Mouse (Mus musculus) kidney, embryonic 15.5 days (tissue): ENCODE results near the gene Raver1. TPM values are rescaled to one million over a fixed set of nuclear protein-coding genes. Genes with fewer than 3 reads are reported as not detected.

Experiments
- ATAC-seq: fragments of 200-750 bp; cut with Nextera tagmentation; replicated peaks from 2 replicates; pipeline ENCODE4 v1.8.0; 2017; ENCODE audit warnings: moderate TSS enrichment; ENCODE audit not compliant: low FRiP score
- H3K27ac ChIP-seq: fragments of 300-500 bp; sonication (generic); 2 replicates; pipeline ENCODE4 v1.5.1; 2015; ENCODE audit warnings: mild to moderate bottlenecking, inconsistent platforms
- H3K27me3 ChIP-seq: fragments of 300-500 bp; sonication (generic); 2 replicates; pipeline ENCODE4 v1.6.1; 2015; ENCODE audit warnings: inconsistent platforms
- H3K36me3 ChIP-seq: fragments of 300-500 bp; sonication (generic); 2 replicates; pipeline ENCODE4 v1.6.1; 2015; ENCODE audit warnings: inconsistent platforms
- H3K4me1 ChIP-seq: fragments of 300-500 bp; sonication (generic); 2 replicates; pipeline ENCODE4 v1.6.1; 2015; ENCODE audit warnings: inconsistent platforms
- H3K4me2 ChIP-seq: fragments of 300-500 bp; sonication (generic); 2 replicates; pipeline ENCODE4 v1.6.1; 2015; ENCODE audit warnings: moderate library complexity, mild to moderate bottlenecking, inconsistent platforms
- H3K4me3 ChIP-seq: fragments of 300-500 bp; sonication (generic); replicated peaks from 2 replicates; pipeline ENCODE4 v1.5.1; 2015; ENCODE audit warnings: mild to moderate bottlenecking, inconsistent platforms
- H3K9ac ChIP-seq: fragments of 300-500 bp; sonication (generic); 2 replicates; pipeline ENCODE4 v1.6.1; 2015; ENCODE audit warnings: mild to moderate bottlenecking, inconsistent platforms
- H3K9me3 ChIP-seq: fragments of 300-500 bp; sonication (generic); replicated peaks from 2 replicates; pipeline ENCODE4 v1.6.1; 2016; ENCODE audit warnings: inconsistent platforms
- WGBS: fragments of 180-500 bp; shearing (Covaris S2); methylation state at CpG from one replicate; pipeline ENCODE4 v1.1.7; 2015; ENCODE audit warnings: mixed read lengths; 5-methylcytosine and 5-hydroxymethylcytosine counted together
- polyA plus RNA-seq: library from polyadenylated mRNA; unstranded; fragments of >200 nt; fragmentation: Nextera tagmentation; extraction: Ambion mirVana; gene quantifications from 2 replicates; pipeline ENCODE4 v1.2.1, GENCODE M21; 2015

Gene Raver1
- polyA plus RNA-seq, 1 experiment from 2014 or later, result 76.3 TPM

DNA sequence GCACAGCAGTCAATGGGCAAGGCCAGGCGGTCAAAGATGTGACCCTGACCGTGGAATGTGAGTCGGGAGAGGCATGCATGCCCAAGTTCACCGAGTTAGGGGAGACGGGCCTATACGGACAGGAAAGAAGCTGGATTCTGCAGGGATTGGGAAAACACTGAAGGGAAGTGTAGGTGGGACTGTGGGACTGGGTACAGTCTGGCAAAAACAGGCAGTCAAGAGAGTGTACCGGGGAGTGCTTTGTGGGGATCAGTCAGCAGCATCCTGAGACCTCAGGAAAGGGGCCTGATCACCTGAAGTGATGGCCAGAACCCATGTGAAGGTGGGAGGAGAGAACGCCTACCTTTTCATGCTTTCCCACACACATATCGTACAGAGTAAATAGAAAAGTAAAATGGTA, 56.2 kb downstream of the Raver1 start:
- Histone ChIP-seq H3K27me3 (peaks cover 89% of the 10 kb centered on the region), H3K4me2 (no peak overlapping the region), H3K9ac (no peak overlapping the region), H3K4me1 (peaks cover 78% of the 10 kb centered on the region), H3K27ac (no peak overlapping the region), H3K4me3 (no peak overlapping the region), H3K9me3 (no peaks in the 10 kb centered on the region), H3K36me3 (no peaks in the 10 kb centered on the region)
- 23% methylated on average over 9 of the region's 9 CpGs for WGBS
- ATAC-seq, result no peak

DNA sequence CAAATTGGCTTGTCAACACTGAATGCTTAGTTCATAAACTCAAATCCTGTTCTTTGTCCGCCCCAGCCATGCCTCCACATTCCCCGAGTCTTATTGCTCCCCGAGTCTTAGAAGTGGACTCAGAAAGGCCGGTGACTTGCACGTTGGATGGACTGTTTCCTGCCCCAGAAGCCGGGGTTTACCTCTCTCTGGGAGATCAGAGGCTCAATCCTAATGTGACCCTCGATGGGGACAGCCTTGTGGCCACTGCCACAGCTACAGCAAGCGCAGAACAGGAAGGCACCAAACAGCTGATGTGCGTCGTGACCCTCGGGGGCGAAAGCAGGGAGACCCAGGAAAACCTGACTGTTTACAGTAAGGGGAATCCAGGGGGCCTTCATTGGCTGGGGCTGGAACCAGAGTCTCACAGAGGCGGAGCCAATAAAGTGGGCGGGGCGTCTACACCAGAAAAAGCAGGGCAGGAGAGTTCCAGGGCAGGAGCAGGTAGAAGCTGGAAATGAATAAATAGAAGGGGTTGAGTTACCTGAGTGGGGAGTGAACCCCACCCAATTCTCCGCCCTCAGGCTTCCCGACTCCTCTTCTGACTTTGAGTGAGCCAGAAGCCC, 57.2 kb downstream of the Raver1 start:
- 5% methylated on average over 17 of the region's 17 CpGs for WGBS
- Histone ChIP-seq H3K9me3 (no peaks in the 10 kb centered on the region), H3K27ac (no peak overlapping the region), H3K4me3 (peak overlapping the region; percentile 12), H3K36me3 (no peaks in the 10 kb centered on the region), H3K27me3 (peaks cover 86% of the 10 kb centered on the region), H3K9ac (no peak overlapping the region), H3K4me2 (peak overlapping the region; percentile 24; the same call in 1 of the 2 replicates), H3K4me1 (peaks cover 84% of the 10 kb centered on the region)
- no peak for ATAC-seq

DNA sequence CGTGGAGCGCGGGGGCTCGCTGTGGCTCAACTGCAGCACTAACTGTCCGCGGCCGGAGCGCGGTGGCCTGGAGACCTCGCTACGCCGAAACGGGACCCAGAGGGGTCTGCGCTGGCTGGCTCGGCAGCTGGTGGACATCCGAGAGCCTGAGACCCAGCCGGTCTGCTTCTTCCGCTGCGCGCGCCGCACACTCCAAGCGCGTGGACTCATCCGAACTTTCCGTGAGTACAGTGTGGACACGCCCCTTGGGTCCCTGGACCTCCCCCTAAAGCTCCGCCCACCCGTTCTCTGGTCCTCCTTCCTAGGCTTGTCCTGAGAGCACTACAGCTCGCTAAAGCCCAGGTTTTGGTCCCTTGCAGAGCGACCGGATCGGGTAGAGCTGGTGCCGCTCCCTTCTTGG, 58.7 kb downstream of the Raver1 start:
- peaks cover 85% of the 10 kb centered on the region for H3K4me1 ChIP-seq

DNA sequence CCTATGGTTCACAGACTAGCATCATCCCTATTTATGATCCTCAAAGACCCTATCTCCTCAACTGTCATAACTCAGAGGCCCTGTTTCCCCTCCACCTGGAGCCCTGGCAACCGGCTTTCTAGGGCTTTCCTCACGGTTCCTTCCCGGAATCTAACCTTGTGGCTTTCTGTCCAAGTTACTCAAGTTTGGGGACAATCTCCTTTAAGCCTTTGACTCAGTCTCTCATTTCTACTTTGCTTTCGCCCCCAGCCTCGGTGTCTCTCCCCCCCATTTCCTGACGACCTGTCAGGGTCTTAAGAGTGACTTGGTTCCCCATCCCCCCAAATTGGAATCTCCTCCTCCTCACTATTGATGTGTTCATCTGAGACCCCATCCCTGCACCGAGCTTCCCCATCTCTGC, 59.3 kb downstream of the Raver1 start:
- Histone ChIP-seq H3K9ac (0 out of 2 replicates have a peak overlapping the region, but pooled peaks have one; percentile 2), H3K27ac (no peak overlapping the region), H3K4me3 (peak overlapping the region; percentile 58), H3K9me3 (no peaks in the 10 kb centered on the region), H3K27me3 (peaks cover 81% of the 10 kb centered on the region), H3K4me2 (peak overlapping the region; percentile 98), H3K4me1 (peaks cover 79% of the 10 kb centered on the region), H3K36me3 (no peaks in the 10 kb centered on the region)
- no peak for ATAC-seq
- WGBS, result 2% methylated on average over 7 of the region's 7 CpGs

More for the DNA sequence above, 58.7 kb downstream of the Raver1 start:
- ATAC-seq, result peak; percentile 74
- no peak overlapping the region for H3K27ac ChIP-seq
- H3K27me3 ChIP-seq, result peaks cover 84% of the 10 kb centered on the region
- peak overlapping the region; percentile 25 for H3K9ac ChIP-seq
- peak overlapping the region; percentile 58 for H3K4me3 ChIP-seq
- H3K36me3 ChIP-seq, result no peaks in the 10 kb centered on the region
- under 1% methylated on average over 34 of the region's 34 CpGs for WGBS
- no peaks in the 10 kb centered on the region for H3K9me3 ChIP-seq
- peak overlapping the region; percentile 98 for H3K4me2 ChIP-seq

DNA sequence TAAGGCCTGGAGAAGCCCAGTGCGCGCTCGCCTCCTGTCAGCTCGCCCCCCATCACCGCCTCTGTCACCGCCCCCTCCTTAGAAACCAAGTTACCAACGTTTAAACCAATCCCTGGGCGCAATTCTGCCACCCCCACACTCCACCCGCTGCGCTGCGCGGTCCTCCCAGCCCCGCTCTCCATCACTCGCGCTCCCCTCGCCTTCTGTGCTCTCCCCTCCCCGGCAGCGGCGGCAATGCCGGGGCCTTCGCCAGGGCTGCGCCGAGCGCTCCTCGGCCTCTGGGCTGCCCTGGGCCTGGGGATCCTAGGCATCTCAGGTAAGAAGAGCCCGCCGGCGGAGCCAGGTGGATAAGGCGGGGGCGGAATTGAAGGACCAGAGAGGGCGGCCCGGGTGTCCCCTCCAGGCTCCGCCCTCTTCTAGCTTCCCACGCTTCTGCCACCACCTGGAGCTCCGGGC, 59.9 kb downstream of the Raver1 start, which contains the start of gene Icam5:
Gene Icam5, plus strand, starts transcription at position 178 of the 456 bp plus-strand sequence.
- H3K4me3 ChIP-seq, result peak within 1 kb of the TSS; percentile 58
- peak within 1 kb of the TSS; percentile 25 for H3K9ac ChIP-seq
- 0 out of 2 replicates have a peak, but pooled peaks have one; percentile 0 for ATAC-seq
- H3K27me3 ChIP-seq, result peaks cover 81% of the 10 kb centered on the region
- no peaks in the 10 kb centered on the region for H3K36me3 ChIP-seq
- H3K27ac ChIP-seq, result peak within 1 kb of the TSS; percentile 41; the same call in 1 of the 2 replicates
- H3K4me2 ChIP-seq, result peak within 1 kb of the TSS; percentile 98
- H3K9me3 ChIP-seq, result no peaks in the 10 kb centered on the region
- under 1% methylated on average over 35 of the region's 35 CpGs for WGBS
- H3K4me1 ChIP-seq, result peaks cover 73% of the 10 kb centered on the region

DNA sequence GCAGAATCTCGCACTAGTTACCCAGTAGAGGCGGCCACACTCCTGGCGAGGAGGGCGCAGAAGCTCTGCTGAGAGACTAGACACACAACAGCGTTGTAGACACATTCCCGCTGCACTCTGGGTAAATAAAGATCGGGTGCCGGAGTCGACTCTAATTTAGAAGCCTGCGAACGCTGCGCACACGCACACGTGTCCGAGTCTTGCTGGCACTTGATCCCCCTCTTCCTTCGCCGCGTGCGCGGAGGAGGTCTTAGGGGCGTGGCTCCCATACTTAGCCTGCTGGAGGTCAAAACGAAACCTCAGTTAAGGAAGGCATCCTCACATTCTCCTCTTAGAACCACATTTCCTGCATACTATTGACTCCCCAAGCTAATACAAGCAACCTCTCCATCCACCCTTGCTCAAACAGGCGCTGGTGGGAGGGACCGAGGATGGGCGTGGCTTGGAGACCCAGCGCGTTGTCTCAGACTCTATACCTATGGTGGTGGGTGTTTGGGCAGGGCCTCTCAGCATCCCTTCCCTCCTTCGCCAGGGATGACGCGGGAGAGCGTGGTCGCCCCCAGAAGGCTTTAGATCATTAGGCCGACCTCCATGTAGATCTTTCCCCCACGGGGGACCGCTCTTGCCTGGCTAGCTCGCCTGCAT, 60.4 kb downstream of the Raver1 start:
- Histone ChIP-seq H3K4me2 (peak overlapping the region; percentile 98), H3K9ac (no peak overlapping the region; the same call in 1 of the 2 replicates), H3K27ac (peak overlapping the region; percentile 41; the same call in 1 of the 2 replicates), H3K27me3 (peaks cover 78% of the 10 kb centered on the region), H3K36me3 (no peaks in the 10 kb centered on the region), H3K4me1 (peaks cover 68% of the 10 kb centered on the region), H3K9me3 (no peaks in the 10 kb centered on the region), H3K4me3 (peak overlapping the region; percentile 58)
- ATAC-seq, result peak; percentile 34
- under 1% methylated on average over 36 of the region's 36 CpGs for WGBS

DNA sequence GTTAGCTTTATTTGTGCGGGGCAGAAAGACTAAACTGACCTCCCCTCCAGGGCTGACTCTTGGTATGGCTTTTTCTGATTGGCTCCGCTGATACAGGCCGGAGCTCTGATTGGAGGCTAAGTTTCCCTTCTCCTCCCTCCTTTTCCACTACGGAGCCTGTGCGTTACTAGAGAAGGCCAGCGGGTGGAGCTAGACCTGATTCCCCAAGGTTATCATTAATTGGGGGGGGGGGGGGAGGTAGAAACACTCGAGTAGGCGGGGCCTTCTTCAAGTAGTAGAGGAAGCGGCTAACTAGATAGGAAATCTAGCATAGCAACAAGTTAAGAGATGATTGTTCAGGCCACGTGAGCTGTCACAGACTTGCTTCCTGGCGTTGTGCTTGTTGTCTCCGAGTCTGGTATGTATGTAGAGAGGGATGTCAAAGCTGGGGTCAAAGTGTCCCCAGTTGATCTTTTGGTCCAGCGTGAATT, 61.0 kb downstream of the Raver1 start:
- H3K4me2 ChIP-seq, result peak overlapping the region; percentile 98
- no peaks in the 10 kb centered on the region for H3K9me3 ChIP-seq
- H3K9ac ChIP-seq, result no peak overlapping the region; the same call in 1 of the 2 replicates
- H3K36me3 ChIP-seq, result no peaks in the 10 kb centered on the region
- peak overlapping the region; percentile 58 for H3K4me3 ChIP-seq
- peaks cover 73% of the 10 kb centered on the region for H3K27me3 ChIP-seq
- WGBS, result 0% methylated on average over 13 of the region's 13 CpGs
- peak; percentile 61 for ATAC-seq
- H3K4me1 ChIP-seq, result peaks cover 62% of the 10 kb centered on the region
- H3K27ac ChIP-seq, result peak overlapping the region; percentile 41; the same call in 1 of the 2 replicates

DNA sequence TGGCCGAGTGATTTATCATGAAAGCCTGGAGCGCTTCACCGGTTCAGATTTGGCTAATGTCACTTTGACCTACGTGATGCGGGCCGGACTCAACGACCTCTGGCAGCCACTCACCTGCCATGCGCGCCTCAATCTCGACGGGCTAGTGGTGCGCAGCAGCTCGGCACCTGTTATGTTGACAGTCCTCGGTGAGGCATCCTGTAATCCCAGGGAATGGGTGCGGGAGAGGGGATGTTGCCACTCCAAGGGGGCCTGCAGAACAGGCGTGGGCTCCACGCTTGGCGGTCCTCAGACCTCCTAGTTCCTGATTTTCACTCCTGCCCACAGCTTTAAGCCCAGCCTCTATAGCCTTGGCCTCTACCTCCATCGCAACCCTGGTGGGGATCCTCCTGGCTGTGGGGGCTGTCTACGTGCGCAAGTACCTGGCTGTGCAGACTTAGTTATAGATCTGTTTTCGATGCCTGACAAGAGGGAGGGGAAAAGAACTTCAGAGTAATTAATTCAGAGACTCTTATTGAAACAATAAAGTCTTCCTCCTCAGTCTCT, 61.7 kb downstream of the Raver1 start:
- no peaks in the 10 kb centered on the region for H3K36me3 ChIP-seq
- ATAC-seq, result no peak
- peaks cover 57% of the 10 kb centered on the region for H3K4me1 ChIP-seq
- H3K27me3 ChIP-seq, result peaks cover 66% of the 10 kb centered on the region
- no peak overlapping the region for H3K27ac ChIP-seq
- H3K4me3 ChIP-seq, result peak overlapping the region; percentile 58
- no peaks in the 10 kb centered on the region for H3K9me3 ChIP-seq
- WGBS, result 23% methylated on average over 22 of the region's 22 CpGs
- peak overlapping the region; percentile 98 for H3K4me2 ChIP-seq
- no peak overlapping the region for H3K9ac ChIP-seq

DNA sequence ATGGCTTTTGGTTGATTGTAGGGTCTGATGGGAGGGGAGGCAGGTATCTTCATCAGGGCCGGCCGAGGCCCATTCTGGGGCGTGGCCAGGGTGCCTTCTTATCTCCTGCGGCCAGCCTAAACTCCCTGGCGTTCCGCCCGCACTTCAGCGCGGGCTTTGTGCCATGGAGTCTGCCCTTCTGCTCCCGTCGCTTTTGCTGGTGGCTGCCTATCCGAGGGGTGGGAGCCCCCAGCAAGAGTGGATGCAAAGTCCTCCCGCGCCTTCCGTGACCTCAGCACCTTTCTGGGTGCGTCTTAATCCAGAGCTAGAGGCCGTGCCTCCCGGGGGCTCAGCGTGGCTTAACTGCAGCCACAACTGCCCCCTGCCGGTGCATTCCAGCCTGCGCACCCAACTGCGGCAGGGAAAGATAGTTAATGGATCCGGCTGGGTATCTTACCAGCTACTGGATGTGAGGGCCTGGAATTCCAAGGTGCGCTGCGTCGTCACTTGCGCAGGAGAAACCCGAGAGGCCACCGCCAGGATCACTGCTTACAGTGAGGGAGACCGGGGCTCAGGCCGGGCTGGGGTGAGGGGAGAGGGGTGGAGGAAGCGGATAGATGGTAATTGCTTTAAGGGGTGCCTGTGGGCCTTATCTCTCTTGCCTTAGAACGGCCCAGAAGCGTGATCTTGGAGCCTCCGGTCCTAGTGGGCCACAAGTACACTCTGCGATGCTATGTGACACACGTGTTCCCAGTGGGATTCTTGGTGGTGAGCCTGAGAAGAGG, 62.3 kb downstream of the Raver1 start, which contains the start of gene Icam4:
Gene Icam4, plus strand, starts transcription at position 83 of the 764 bp plus-strand sequence.
- peaks cover 50% of the 10 kb centered on the region for H3K4me1 ChIP-seq
- H3K4me2 ChIP-seq, result peak within 1 kb of the TSS; percentile 98
- H3K36me3 ChIP-seq, result no peaks in the 10 kb centered on the region
- ATAC-seq, result peak; percentile 34; the same call in 1 of the 2 replicates
- no peaks in the 10 kb centered on the region for H3K9me3 ChIP-seq
- H3K27ac ChIP-seq, result no peak within 1 kb of the TSS
- H3K9ac ChIP-seq, result peak within 1 kb of the TSS; percentile 46
- WGBS, result 3% methylated on average over 37 of the region's 37 CpGs
- H3K27me3 ChIP-seq, result peaks cover 59% of the 10 kb centered on the region
- H3K4me3 ChIP-seq, result peak within 1 kb of the TSS; percentile 58

DNA sequence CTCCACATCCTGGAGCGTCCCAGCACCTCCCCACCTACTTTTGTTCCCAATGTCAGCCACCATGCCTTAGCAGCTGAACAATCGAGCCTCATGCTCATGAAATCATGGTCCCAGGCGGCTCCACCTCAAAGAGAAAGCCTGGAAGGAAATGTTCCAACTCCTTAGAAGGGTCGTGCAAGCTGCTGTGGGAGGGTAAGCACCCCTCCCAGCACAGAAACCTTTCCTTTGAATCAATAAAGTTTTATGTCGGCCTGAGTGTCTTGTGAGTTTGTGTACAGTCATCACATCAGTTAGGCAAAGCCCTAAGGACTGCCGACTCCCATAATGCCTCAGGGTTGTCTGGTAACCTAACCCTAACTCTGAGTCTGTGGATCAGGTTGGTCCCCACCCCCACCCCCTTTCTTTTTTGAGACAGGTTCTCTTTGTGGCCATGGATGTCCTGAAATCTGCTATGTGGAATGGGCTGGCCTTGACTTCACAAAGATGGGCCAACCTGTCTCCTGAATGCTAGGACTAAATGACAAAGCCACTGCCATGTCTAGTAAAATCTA, 63.2 kb downstream of the Raver1 start:
- Histone ChIP-seq H3K27me3 (peaks cover 52% of the 10 kb centered on the region), H3K4me2 (no peak overlapping the region), H3K27ac (no peak overlapping the region), H3K36me3 (no peaks in the 10 kb centered on the region), H3K4me3 (peak overlapping the region; percentile 58; the same call in 1 of the 2 replicates), H3K9me3 (no peaks in the 10 kb centered on the region), H3K4me1 (peaks cover 47% of the 10 kb centered on the region), H3K9ac (no peak overlapping the region)
- WGBS, result 63% methylated on average over 6 of the region's 6 CpGs
- ATAC-seq, result no peak

DNA sequence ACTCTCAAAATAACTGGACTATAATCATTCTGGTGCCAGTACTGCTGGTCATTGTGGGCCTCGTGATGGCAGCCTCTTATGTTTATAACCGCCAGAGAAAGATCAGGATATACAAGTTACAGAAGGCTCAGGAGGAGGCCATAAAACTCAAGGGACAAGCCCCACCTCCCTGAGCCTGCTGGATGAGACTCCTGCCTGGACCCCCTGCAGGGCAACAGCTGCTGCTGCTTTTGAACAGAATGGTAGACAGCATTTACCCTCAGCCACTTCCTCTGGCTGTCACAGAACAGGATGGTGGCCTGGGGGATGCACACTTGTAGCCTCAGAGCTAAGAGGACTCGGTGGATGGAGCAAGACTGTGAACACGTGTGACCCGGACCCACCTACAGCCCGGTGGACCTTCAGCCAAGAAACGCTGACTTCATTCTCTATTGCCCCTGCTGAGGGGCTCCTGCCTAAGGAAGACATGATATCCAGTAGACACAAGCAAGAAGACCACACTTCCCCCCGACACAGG, 64.0 kb downstream of the Raver1 start:
- H3K27me3 ChIP-seq, result peaks cover 44% of the 10 kb centered on the region
- H3K4me3 ChIP-seq, result no peak overlapping the region
- H3K4me2 ChIP-seq, result no peak overlapping the region
- ATAC-seq, result no peak
- H3K9me3 ChIP-seq, result no peaks in the 10 kb centered on the region
- 54% methylated on average over 8 of the region's 8 CpGs for WGBS
- H3K27ac ChIP-seq, result no peak overlapping the region
- no peak overlapping the region for H3K9ac ChIP-seq
- H3K4me1 ChIP-seq, result peaks cover 39% of the 10 kb centered on the region
- no peaks in the 10 kb centered on the region for H3K36me3 ChIP-seq
